Mouse (Mus musculus) induced T-regulatory cell, adult 2 months (primary cell): ENCODE results near the gene Nsd1.

Experiments used
- DNase-seq: peaks from one replicate; pipeline ENCODE4 v3.0.0-alpha.2; 2012; ENCODE audit warnings: low read depth

Gene Nsd1

DNA sequence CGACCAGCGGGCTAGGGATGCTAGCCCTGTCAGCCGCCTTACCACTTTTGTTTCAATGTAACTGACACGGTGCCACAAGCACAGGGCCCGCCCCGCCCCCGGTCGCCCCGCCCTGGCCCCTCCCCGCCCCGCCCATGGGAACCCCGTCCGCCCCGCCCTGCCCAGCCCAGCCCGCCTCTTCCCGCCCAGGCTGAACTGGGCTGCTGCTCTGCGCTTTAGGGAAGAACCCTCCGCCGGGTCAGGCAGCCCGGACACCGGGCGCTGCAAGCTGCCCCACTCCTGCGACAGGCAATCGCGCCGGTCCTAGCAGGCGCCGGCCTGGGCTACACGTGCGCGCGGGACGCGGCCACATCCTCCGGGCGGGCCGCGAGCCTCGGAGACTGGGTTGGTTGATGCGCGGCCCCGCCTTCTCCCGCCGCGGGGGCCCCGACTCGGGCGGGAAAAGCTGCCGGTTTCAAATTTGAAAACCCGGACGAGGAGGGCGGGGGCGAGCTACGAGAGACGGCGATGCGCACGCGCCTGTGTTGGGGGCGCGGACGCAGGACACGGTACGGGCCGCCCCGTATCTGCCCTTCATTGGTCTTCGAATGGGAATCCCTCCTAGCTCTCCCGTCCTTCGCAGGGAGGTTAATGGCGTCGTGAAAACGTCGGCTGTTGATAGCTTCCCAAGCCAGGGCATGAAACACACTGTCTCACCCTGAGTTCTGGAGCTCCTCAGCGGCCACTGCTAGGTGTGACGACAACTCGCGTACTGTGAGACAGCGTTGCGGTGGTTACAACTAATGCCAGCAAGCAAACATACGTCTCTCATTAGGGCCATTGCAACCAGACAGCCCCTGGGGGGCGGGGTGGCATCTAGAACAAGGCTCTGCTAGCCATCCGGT, 120.3 kb downstream of the Nsd1 start, which contains the start of gene Mxd3:
Gene Mxd3, minus strand, starts transcription at position 141 of the 884 bp plus-strand sequence.
- peak; percentile 95 for DNase-seq

DNA sequence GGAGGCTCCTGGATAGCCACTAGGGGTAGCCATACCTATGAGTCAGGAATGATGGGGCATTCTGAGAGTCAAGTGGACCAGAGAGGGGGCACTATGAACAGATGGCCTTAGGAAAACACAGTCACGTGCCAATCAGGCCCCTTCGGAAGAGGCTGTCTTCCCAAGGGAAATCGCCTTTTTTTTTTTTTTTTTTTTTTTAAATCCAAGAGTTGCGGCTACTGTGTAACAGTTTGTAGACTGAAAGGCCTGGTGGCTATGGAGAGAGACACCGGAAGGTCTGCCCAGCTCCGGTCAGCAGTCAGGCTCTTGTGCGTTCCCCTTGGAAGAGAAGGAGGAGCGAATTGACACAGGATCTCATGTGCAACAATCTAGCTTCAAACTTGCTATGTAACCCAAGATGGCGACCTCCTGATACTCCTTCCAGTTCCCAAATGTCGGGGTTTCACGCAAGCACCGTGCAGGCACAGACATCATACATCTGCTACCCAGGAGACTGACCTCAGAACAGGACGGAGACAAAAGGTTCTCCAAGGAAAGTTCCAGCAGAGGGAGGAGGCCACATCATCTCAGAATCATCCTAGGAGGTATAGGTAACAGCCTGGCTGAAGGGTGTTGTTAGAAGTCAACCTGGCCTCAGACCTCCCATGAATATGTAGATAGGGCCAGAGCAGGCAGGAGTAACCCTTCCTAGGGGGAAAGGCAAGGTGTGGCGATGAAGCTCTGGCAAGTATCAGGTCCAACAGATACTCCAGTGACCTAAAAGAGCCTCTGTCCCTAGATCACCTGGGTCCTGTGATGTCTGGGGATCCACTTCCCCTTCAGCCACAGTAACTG, 121.2 kb downstream of the Nsd1 start:
- DNase-seq, result no peak

GRCm38 (mm10) chr13:55332331-55332730, 122.7 kb downstream of the Nsd1 start:
- no peak for DNase-seq

GRCm38 (mm10) chr13:55335701-55336100, 126.1 kb downstream of the Nsd1 start:
- no peak for DNase-seq

- DNase-seq, result no peak
Measured at GRCm38 (mm10) chr13:55337341-55337975, 127.9 kb downstream of the Nsd1 start.

GRCm38 (mm10) chr13:55338131-55339054, 128.8 kb downstream of the Nsd1 start:
- no peak for DNase-seq

GRCm38 (mm10) chr13:55339259-55339658, 129.7 kb downstream of the Nsd1 start:
- peak; percentile 85 for DNase-seq

GRCm38 (mm10) chr13:55342469-55342868, 132.9 kb downstream of the Nsd1 start:
- no peak for DNase-seq

DNA sequence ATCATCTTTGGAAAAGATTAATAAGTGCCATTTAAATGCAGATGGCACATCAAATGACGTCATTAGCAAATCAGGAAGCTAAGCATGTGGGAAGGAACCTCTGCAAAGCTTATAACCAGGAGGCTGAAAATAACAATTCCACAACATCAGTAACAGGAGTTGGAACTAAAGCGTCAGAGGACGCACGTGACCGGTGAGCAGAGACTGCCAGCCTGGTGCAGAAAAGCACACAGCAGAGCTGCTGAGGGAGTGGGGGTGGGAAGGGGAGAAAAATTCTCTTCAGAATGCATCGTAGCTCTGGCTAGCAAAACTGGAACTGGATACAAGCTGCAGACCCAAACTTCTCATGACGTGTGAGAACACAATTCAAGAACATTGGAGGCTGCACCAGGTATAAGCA, 134.7 kb downstream of the Nsd1 start:
- no peak for DNase-seq

- DNase-seq, result no peak
Measured at GRCm38 (mm10) chr13:55346745-55347144, 137.2 kb downstream of the Nsd1 start.

GRCm38 (mm10) chr13:55361145-55361544, 151.6 kb downstream of the Nsd1 start:
- no peak for DNase-seq

- no peak for DNase-seq
Measured at GRCm38 (mm10) chr13:55361974-55362452, 152.4 kb downstream of the Nsd1 start.

GRCm38 (mm10) chr13:55362453-55363060, 153.0 kb downstream of the Nsd1 start, which contains the start of gene Lman2:
Gene Lman2, minus strand, starts transcription at chr13:55362783.
- peak; percentile 97 for DNase-seq
